27 mouse cellular contexts compared by ENCODE assay signal in genomic region chr7:80350808-80351207, GRCm38 (mm10). TPM values are rescaled to one million over a fixed set of nuclear protein-coding genes. Genes with fewer than 3 reads are reported as not detected.
DNase-seq lines count a peak whose midpoint lies in the region; ATAC-seq and TF ChIP-seq lines count a peak whose summit lies in the region.
"Had no signal": no experiment of that assay in that cellular context is flagged by ENCODE, and none has a peak within 500 bp of the region (broad histone marks: within the 10 kb centered on the region; RNA-seq: fewer than 3 reads in every experiment).

No protein-coding gene starts in this region.

- H3K9ac ChIP-seq in liver, embryonic 12.5 days, result no peak overlapping the region
- H3K9ac ChIP-seq in liver, embryonic 14.5 days (replicated peaks), result no peak overlapping the region; the same call in 1 of the 2 replicates
- no peak overlapping the region for H3K9ac ChIP-seq in midbrain, postnatal 0 days (replicated peaks; ENCODE audit: low read length, poor library complexity, severe bottlenecking)
- H3K9ac ChIP-seq: forebrain, embryonic 13.5 days; heart, embryonic 12.5 days; heart, embryonic 15.5 days; hindbrain, embryonic 14.5 days had no signal

- H3K9me3 ChIP-seq in heart, embryonic 10.5 days, result no peaks in the 10 kb centered on the region
- no peaks in the 10 kb centered on the region for H3K9me3 ChIP-seq in liver, embryonic 12.5 days (replicated peaks)
- H3K9me3 ChIP-seq in E14TG2a.4 (ENCODE audit: low read length), result no peaks in the 10 kb centered on the region
- no peaks in the 10 kb centered on the region for H3K9me3 ChIP-seq in liver, embryonic 14.5 days (ENCODE audit: control insufficient read depth, low read length)
- no peaks in the 10 kb centered on the region for H3K9me3 ChIP-seq in midbrain, postnatal 0 days (ENCODE audit: low read length)
- H3K9me3 ChIP-seq: forebrain, embryonic 13.5 days; heart, embryonic 12.5 days; heart, embryonic 15.5 days had no signal

- 50% methylated on average over 2 of the region's 2 CpGs for WGBS in heart, embryonic 10.5 days
- 16% methylated on average over 2 of the region's 2 CpGs for WGBS in liver, embryonic 12.5 days (ENCODE audit: insufficient replicate concordance)
- 12% methylated on average over 2 of the region's 2 CpGs for WGBS in liver, embryonic 14.5 days (ENCODE audit: insufficient replicate concordance)
- WGBS in midbrain, postnatal 0 days, result 84% methylated on average over 2 of the region's 2 CpGs

- no peak; the same call in 1 of the 2 replicates for TF ChIP-seq EP300 in liver, embryonic 14.5 days (IDR thresholded peaks at IDR 0.05; ENCODE audit: low read depth)

- H3K27me3 ChIP-seq in heart, embryonic 10.5 days (ENCODE audit: insufficient read depth, poor library complexity, severe bottlenecking), result no peaks in the 10 kb centered on the region
- H3K27me3 ChIP-seq in liver, embryonic 12.5 days (replicated peaks), result no peaks in the 10 kb centered on the region
- 0 out of 2 replicates have a peak, but pooled peaks cover under 1% of the 10 kb centered on the region for H3K27me3 ChIP-seq in E14TG2a.4 (ENCODE audit: insufficient read depth, low read length)
- no peaks in the 10 kb centered on the region for H3K27me3 ChIP-seq in liver, embryonic 14.5 days (ENCODE audit: control insufficient read depth, insufficient read depth, low read length)
- H3K27me3 ChIP-seq in midbrain, postnatal 0 days (ENCODE audit: insufficient read depth, low read length), result no peaks in the 10 kb centered on the region
- H3K27me3 ChIP-seq: CH12.LX; forebrain, embryonic 13.5 days; heart, embryonic 12.5 days; heart, embryonic 15.5 days had no signal

- no peak for DNase-seq in heart, embryonic 10.5 days (ENCODE audit: low spot score)
- no peak for DNase-seq in heart, postnatal 10 days
- DNase-seq in liver, result no peak
- DNase-seq in liver, embryonic 14.5 days (ENCODE audit: low read depth in 3 of 3, low spot score in 3 of 3), result no peak
- DNase-seq in midbrain, postnatal 0 days (ENCODE audit: low spot score), result no peak
- DNase-seq in B cell, adult 2 months, result no peak
- DNase-seq: adrenal gland, adult 8-10 months; adrenal gland, postnatal 25 days; cerebellum, adult 11-12 months; cerebellum, adult 8-10 months; cerebellum, postnatal 10 days; cerebellum, postnatal 36 days; gastrocnemius, adult 2 months; gastrocnemius, postnatal 14 days; heart, adult 11 months; heart, postnatal 14 days; heart, postnatal 4 days had no signal

- H3K27ac ChIP-seq in heart, embryonic 10.5 days, result 0 out of 2 replicates have a peak overlapping the region, but pooled peaks have one; percentile 42
- no peak overlapping the region for H3K27ac ChIP-seq in liver, embryonic 12.5 days
- no peak overlapping the region for H3K27ac ChIP-seq in liver, embryonic 14.5 days
- H3K27ac ChIP-seq in midbrain, postnatal 0 days (ENCODE audit: low read depth, low read length), result no peak overlapping the region
- H3K27ac ChIP-seq: forebrain, embryonic 10.5 days; forebrain, embryonic 13.5 days; gastrocnemius, adult 2 months; heart, embryonic 15.5 days; hindbrain, embryonic 14.5 days had no signal

- no peak overlapping the region for H3K4me2 ChIP-seq in liver, embryonic 12.5 days
- no peak overlapping the region for H3K4me2 ChIP-seq in liver, embryonic 14.5 days (ENCODE audit: low read depth)
- no peak overlapping the region for H3K4me2 ChIP-seq in midbrain, postnatal 0 days (ENCODE audit: low read depth, low read length, poor library complexity, severe bottlenecking)
- H3K4me2 ChIP-seq: forebrain, embryonic 13.5 days; heart, embryonic 12.5 days; heart, embryonic 15.5 days; hindbrain, embryonic 14.5 days had no signal

- intact Hi-C loops in heart, postnatal 10 days (cut with DNase I), result no loop called here

- H3K4me1 ChIP-seq in heart, embryonic 10.5 days, result peaks cover 16% of the 10 kb centered on the region
- peaks cover 31% of the 10 kb centered on the region for H3K4me1 ChIP-seq in liver, embryonic 12.5 days
- peaks cover 59% of the 10 kb centered on the region for H3K4me1 ChIP-seq in E14TG2a.4 (replicated peaks; ENCODE audit: low read depth, low read length)
- H3K4me1 ChIP-seq in liver, embryonic 14.5 days (replicated peaks; ENCODE audit: control insufficient read depth in 2 of 2, insufficient read depth in 2 of 2, low read length in 1 of 2), result peaks cover 4 to 13% of the 10 kb centered on the region in 2 experiments; a peak in 3 of 4 replicates
- no peaks in the 10 kb centered on the region for H3K4me1 ChIP-seq in midbrain, postnatal 0 days (ENCODE audit: insufficient read depth, low read length)
- H3K4me1 ChIP-seq: forebrain, embryonic 13.5 days had no signal

- peak; percentile 53 for ATAC-seq in liver, embryonic 12.5 days
- ATAC-seq in liver, embryonic 14.5 days (ENCODE audit: insufficient read depth), result peak; percentile 43; the same call in 1 of the 2 replicates
- no peak for ATAC-seq in midbrain, postnatal 0 days (ENCODE audit: low FRiP score)
- ATAC-seq: activated CD4-positive, CD25-positive, alpha-beta regulatory T cell, adult 4 months; forebrain, embryonic 13.5 days; forebrain, embryonic 16.5 days had no signal

- no peak overlapping the region for H3K4me3 ChIP-seq in heart, embryonic 10.5 days
- H3K4me3 ChIP-seq in liver, embryonic 12.5 days, result no peak overlapping the region
- peak overlapping the region; percentile 24; the same call in 1 of the 2 replicates for H3K4me3 ChIP-seq in E14TG2a.4 (replicated peaks; ENCODE audit: low read length)
- H3K4me3 ChIP-seq in liver, embryonic 14.5 days (ENCODE audit: insufficient read depth in 1 of 2, low read depth in 2 of 2, low read length in 2 of 2), result no peak overlapping the region
- no peak overlapping the region for H3K4me3 ChIP-seq in midbrain, postnatal 0 days (ENCODE audit: low read depth, low read length)
- H3K4me3 ChIP-seq: forebrain, embryonic 10.5 days; forebrain, embryonic 13.5 days; gastrocnemius, adult 2 months; heart, embryonic 12.5 days; heart, embryonic 15.5 days had no signal

- peaks cover 50% of the 10 kb centered on the region for H3K36me3 ChIP-seq in heart, embryonic 10.5 days
- H3K36me3 ChIP-seq in liver, embryonic 12.5 days, result peaks cover 44% of the 10 kb centered on the region
- H3K36me3 ChIP-seq in E14TG2a.4 (ENCODE audit: insufficient read depth, low read length), result peaks cover 16% of the 10 kb centered on the region
- no peaks in the 10 kb centered on the region for H3K36me3 ChIP-seq in liver, embryonic 14.5 days (replicated peaks; ENCODE audit: control insufficient read depth, insufficient read depth, low read depth)
- H3K36me3 ChIP-seq in midbrain, postnatal 0 days (ENCODE audit: insufficient read depth, low read length), result peaks cover 30% of the 10 kb centered on the region

- TF ChIP-seq CTCF in E14TG2a.4 (conservative IDR thresholded peaks at IDR 0.05; ENCODE audit: low read length), result no peak
- no peak for TF ChIP-seq CTCF in liver, embryonic 14.5 days (IDR thresholded peaks at IDR 0.05; ENCODE audit: low read depth)
- no peak for TF ChIP-seq CTCF in midbrain, postnatal 0 days (IDR thresholded peaks at IDR 0.05)

RNA-seq across cellular contexts. Expression of gene Hddc3, which starts 7.9 kb away (rescaled TPM):
- 18.3 and 18.4 TPM in 2 replicates for polyA plus RNA-seq in heart, embryonic 10.5 days (2016; fragmentation: Nextera tagmentation; extraction: Ambion mirVana)
- 10 to 100 TPM; 33.1 to 35.5 TPM for total RNA-seq in heart, postnatal 10 days (2021)
- polyA plus RNA-seq in liver, embryonic 12.5 days (2016; fragmentation: Nextera tagmentation; extraction: Ambion mirVana), result 5.1 and 6.8 TPM in 2 replicates
- polyA plus RNA-seq in liver, embryonic 14.5 days (2012; rRNA removed), result 5.0 and 5.3 TPM in 2 replicates
- 2.8 and 4.6 TPM in 2 replicates for polyA plus RNA-seq in liver, embryonic 14.5 days (2014; fragmentation: Nextera tagmentation; extraction: Ambion mirVana)
- 35.9 and 36.7 TPM in 2 replicates for total RNA-seq in midbrain, postnatal 0 days (2014; rRNA removed)
- polyA plus RNA-seq in midbrain, postnatal 0 days (2015; fragmentation: Nextera tagmentation; extraction: Ambion mirVana), result 15.1 and 16.8 TPM in 2 replicates

RNA-seq across cellular contexts. Expression of gene Unc45a, which starts 10.0 kb away (rescaled TPM):
- 24.3 and 34.2 TPM in 2 replicates for polyA plus RNA-seq in heart, embryonic 10.5 days (2016; fragmentation: Nextera tagmentation; extraction: Ambion mirVana)
- total RNA-seq in heart, postnatal 10 days (2021), result 10 to 100 TPM; 17.9 to 18.9 TPM
- 17.1 and 17.3 TPM in 2 replicates for polyA plus RNA-seq in liver, embryonic 12.5 days (2016; fragmentation: Nextera tagmentation; extraction: Ambion mirVana)
- polyA plus RNA-seq in liver, embryonic 14.5 days (2012; rRNA removed), result 3.8 and 7.1 TPM in 2 replicates
- 5.6 and 7.3 TPM in 2 replicates for polyA plus RNA-seq in liver, embryonic 14.5 days (2014; fragmentation: Nextera tagmentation; extraction: Ambion mirVana)
- 51.0 and 63.3 TPM in 2 replicates for total RNA-seq in midbrain, postnatal 0 days (2014; rRNA removed)
- 54.6 and 55.9 TPM in 2 replicates for polyA plus RNA-seq in midbrain, postnatal 0 days (2015; fragmentation: Nextera tagmentation; extraction: Ambion mirVana)

RNA-seq across cellular contexts. Expression of gene Man2a2, which starts 20.4 kb away (rescaled TPM):
- 20.0 and 20.9 TPM in 2 replicates for polyA plus RNA-seq in heart, embryonic 10.5 days (2016; fragmentation: Nextera tagmentation; extraction: Ambion mirVana)
- total RNA-seq in heart, postnatal 10 days (2021), result 10 to 100 TPM; 70.5 to 72.0 TPM
- polyA plus RNA-seq in liver, embryonic 12.5 days (2016; fragmentation: Nextera tagmentation; extraction: Ambion mirVana), result 5.8 and 6.5 TPM in 2 replicates
- polyA plus RNA-seq in liver, embryonic 14.5 days (2012; rRNA removed), result 4.9 TPM in 2 replicates
- polyA plus RNA-seq in liver, embryonic 14.5 days (2014; fragmentation: Nextera tagmentation; extraction: Ambion mirVana), result 1.5 and 1.7 TPM in 2 replicates
- total RNA-seq in midbrain, postnatal 0 days (2014; rRNA removed), result 59.1 and 70.2 TPM in 2 replicates
- polyA plus RNA-seq in midbrain, postnatal 0 days (2015; fragmentation: Nextera tagmentation; extraction: Ambion mirVana), result 13.7 and 16.6 TPM in 2 replicates

RNA-seq across cellular contexts. Expression of gene Rccd1, which starts 26.6 kb away (rescaled TPM):
- 9.8 and 10.3 TPM in 2 replicates for polyA plus RNA-seq in heart, embryonic 10.5 days (2016; fragmentation: Nextera tagmentation; extraction: Ambion mirVana)
- total RNA-seq in heart, postnatal 10 days (2021), result 10 to 100 TPM in 1 of 2 experiments, 1 to 10 TPM in 1; 7.1 to 10.1 TPM
- 5.1 and 5.6 TPM in 2 replicates for polyA plus RNA-seq in liver, embryonic 12.5 days (2016; fragmentation: Nextera tagmentation; extraction: Ambion mirVana)
- polyA plus RNA-seq in liver, embryonic 14.5 days (2012; rRNA removed), result 4.4 and 6.6 TPM in 2 replicates
- 1.6 and 2.8 TPM in 2 replicates for polyA plus RNA-seq in liver, embryonic 14.5 days (2014; fragmentation: Nextera tagmentation; extraction: Ambion mirVana)
- total RNA-seq in midbrain, postnatal 0 days (2014; rRNA removed), result 22.7 and 30.6 TPM in 2 replicates
- 7.4 and 7.9 TPM in 2 replicates for polyA plus RNA-seq in midbrain, postnatal 0 days (2015; fragmentation: Nextera tagmentation; extraction: Ambion mirVana)

RNA-seq across cellular contexts. Expression of gene Fes, which starts 36.9 kb away (rescaled TPM):
- 9.7 and 11.7 TPM in 2 replicates for polyA plus RNA-seq in heart, embryonic 10.5 days (2016; fragmentation: Nextera tagmentation; extraction: Ambion mirVana)
- 10 to 100 TPM; 19.9 to 21.7 TPM for total RNA-seq in heart, postnatal 10 days (2021)
- 10.3 and 11.4 TPM in 2 replicates for polyA plus RNA-seq in liver, embryonic 12.5 days (2016; fragmentation: Nextera tagmentation; extraction: Ambion mirVana)
- 9.8 and 11.9 TPM in 2 replicates for polyA plus RNA-seq in liver, embryonic 14.5 days (2012; rRNA removed)
- polyA plus RNA-seq in liver, embryonic 14.5 days (2014; fragmentation: Nextera tagmentation; extraction: Ambion mirVana), result 9.0 and 10.1 TPM in 2 replicates
- total RNA-seq in midbrain, postnatal 0 days (2014; rRNA removed), result 4.3 and 7.9 TPM in 2 replicates
- polyA plus RNA-seq in midbrain, postnatal 0 days (2015; fragmentation: Nextera tagmentation; extraction: Ambion mirVana), result 3.1 and 3.7 TPM in 2 replicates
